Mouse (Mus musculus): ENCODE data around the gene Dnah5.

The Dnah5 gene

GRCm38 (mm10) chr15:28207545-28207944 is 4.0 kb downstream of the Dnah5 start:
- Histone ChIP-seq H3K4me3 (replicated peaks; ENCODE audit: low read length) (no peak overlapping the region), H3K9me3 (ENCODE audit: low read length) (no peaks in the 10 kb centered on the region), H3K36me3 (ENCODE audit: insufficient read depth, low read length) (no peaks in the 10 kb centered on the region), H3K4me1 (replicated peaks; ENCODE audit: low read depth, low read length) (peaks cover 17% of the 10 kb centered on the region), H3K27me3 (ENCODE audit: insufficient read depth, low read length) (peaks cover 37% of the 10 kb centered on the region)
- TF ChIP-seq CTCF (conservative IDR thresholded peaks at IDR 0.05; ENCODE audit: low read length) (no peak), POU5F1 (IDR thresholded peaks at IDR 0.05; ENCODE audit: borderline replicate concordance, low read length) (no peak), NANOG (IDR thresholded peaks at IDR 0.05; ENCODE audit: borderline replicate concordance, low read length) (no peak)

- TF ChIP-seq CTCF (conservative IDR thresholded peaks at IDR 0.05; ENCODE audit: low read length) (no peak), POU5F1 (IDR thresholded peaks at IDR 0.05; ENCODE audit: borderline replicate concordance, low read length) (no peak), NANOG (IDR thresholded peaks at IDR 0.05; ENCODE audit: borderline replicate concordance, low read length) (no peak)
- H3K9me3 ChIP-seq (ENCODE audit: low read length), result peaks cover 3% of the 10 kb centered on the region; the same call in 1 of the 2 replicates
- H3K36me3 ChIP-seq (ENCODE audit: insufficient read depth, low read length), result no peaks in the 10 kb centered on the region
- peaks cover 12% of the 10 kb centered on the region for H3K4me1 ChIP-seq (replicated peaks; ENCODE audit: low read depth, low read length)
- H3K27me3 ChIP-seq (ENCODE audit: insufficient read depth, low read length), result peaks cover 24% of the 10 kb centered on the region
- no peak overlapping the region for H3K4me3 ChIP-seq (replicated peaks; ENCODE audit: low read length)
Measured at GRCm38 (mm10) chr15:28213057-28213456, 9.5 kb downstream of the Dnah5 start.

- Histone ChIP-seq H3K4me3 (replicated peaks; ENCODE audit: low read length) (no peak overlapping the region), H3K27me3 (ENCODE audit: insufficient read depth, low read length) (peaks cover 20% of the 10 kb centered on the region), H3K36me3 (ENCODE audit: insufficient read depth, low read length) (no peaks in the 10 kb centered on the region), H3K9me3 (ENCODE audit: low read length) (peaks cover 3% of the 10 kb centered on the region; the same call in 1 of the 2 replicates), H3K4me1 (replicated peaks; ENCODE audit: low read depth, low read length) (no peaks in the 10 kb centered on the region)
- TF ChIP-seq CTCF (conservative IDR thresholded peaks at IDR 0.05; ENCODE audit: low read length) (no peak), NANOG (IDR thresholded peaks at IDR 0.05; ENCODE audit: borderline replicate concordance, low read length) (no peak), POU5F1 (IDR thresholded peaks at IDR 0.05; ENCODE audit: borderline replicate concordance, low read length) (no peak)
Measured at GRCm38 (mm10) chr15:28216358-28216757, 12.8 kb downstream of the Dnah5 start.

- TF ChIP-seq NANOG (IDR thresholded peaks at IDR 0.05; ENCODE audit: borderline replicate concordance, low read length) (no peak), POU5F1 (IDR thresholded peaks at IDR 0.05; ENCODE audit: borderline replicate concordance, low read length) (no peak), CTCF (conservative IDR thresholded peaks at IDR 0.05; ENCODE audit: low read length) (no peak)
- peaks cover 18% of the 10 kb centered on the region for H3K4me1 ChIP-seq (replicated peaks; ENCODE audit: low read depth, low read length)
- no peaks in the 10 kb centered on the region for H3K36me3 ChIP-seq (ENCODE audit: insufficient read depth, low read length)
- H3K9me3 ChIP-seq (ENCODE audit: low read length), result no peaks in the 10 kb centered on the region
- no peak overlapping the region for H3K4me3 ChIP-seq (replicated peaks; ENCODE audit: low read length)
- no peaks in the 10 kb centered on the region for H3K27me3 ChIP-seq (ENCODE audit: insufficient read depth, low read length)
Measured at GRCm38 (mm10) chr15:28227316-28227715, 23.8 kb downstream of the Dnah5 start.

GRCm38 (mm10) chr15:28260250-28260649 is 56.7 kb downstream of the Dnah5 start:
- Histone ChIP-seq H3K9me3 (ENCODE audit: low read length) (peaks cover 11% of the 10 kb centered on the region; the same call in 1 of the 2 replicates), H3K27me3 (ENCODE audit: insufficient read depth, low read length) (peaks cover 3% of the 10 kb centered on the region; the same call in 1 of the 2 replicates), H3K36me3 (ENCODE audit: insufficient read depth, low read length) (no peaks in the 10 kb centered on the region), H3K4me1 (replicated peaks; ENCODE audit: low read depth, low read length) (no peaks in the 10 kb centered on the region), H3K4me3 (replicated peaks; ENCODE audit: low read length) (no peak overlapping the region)
- TF ChIP-seq POU5F1 (IDR thresholded peaks at IDR 0.05; ENCODE audit: borderline replicate concordance, low read length) (no peak), NANOG (IDR thresholded peaks at IDR 0.05; ENCODE audit: borderline replicate concordance, low read length) (no peak), CTCF (conservative IDR thresholded peaks at IDR 0.05; ENCODE audit: low read length) (no peak)

- no peaks in the 10 kb centered on the region for H3K36me3 ChIP-seq (ENCODE audit: insufficient read depth, low read length)
- TF ChIP-seq POU5F1 (IDR thresholded peaks at IDR 0.05; ENCODE audit: borderline replicate concordance, low read length) (no peak), CTCF (conservative IDR thresholded peaks at IDR 0.05; ENCODE audit: low read length) (no peak), NANOG (IDR thresholded peaks at IDR 0.05; ENCODE audit: borderline replicate concordance, low read length) (no peak)
- no peaks in the 10 kb centered on the region for H3K9me3 ChIP-seq (ENCODE audit: low read length)
- H3K27me3 ChIP-seq (ENCODE audit: insufficient read depth, low read length), result no peaks in the 10 kb centered on the region
- H3K4me3 ChIP-seq (replicated peaks; ENCODE audit: low read length), result no peak overlapping the region
- H3K4me1 ChIP-seq (replicated peaks; ENCODE audit: low read depth, low read length), result no peaks in the 10 kb centered on the region
Measured at GRCm38 (mm10) chr15:28299438-28299837, 95.9 kb downstream of the Dnah5 start.

GRCm38 (mm10) chr15:28307131-28307530 is 103.6 kb downstream of the Dnah5 start:
- H3K4me1 ChIP-seq (replicated peaks; ENCODE audit: low read depth, low read length), result no peaks in the 10 kb centered on the region
- H3K27me3 ChIP-seq (ENCODE audit: insufficient read depth, low read length), result no peaks in the 10 kb centered on the region
- H3K4me3 ChIP-seq (replicated peaks; ENCODE audit: low read length), result no peak overlapping the region
- no peaks in the 10 kb centered on the region for H3K36me3 ChIP-seq (ENCODE audit: insufficient read depth, low read length)
- H3K9me3 ChIP-seq (ENCODE audit: low read length), result 0 out of 2 replicates have a peak, but pooled peaks cover 3% of the 10 kb centered on the region
- TF ChIP-seq POU5F1 (IDR thresholded peaks at IDR 0.05; ENCODE audit: borderline replicate concordance, low read length) (no peak), NANOG (IDR thresholded peaks at IDR 0.05; ENCODE audit: borderline replicate concordance, low read length) (no peak), CTCF (conservative IDR thresholded peaks at IDR 0.05; ENCODE audit: low read length) (no peak)

GRCm38 (mm10) chr15:28307884-28308283 is 104.3 kb downstream of the Dnah5 start:
- Histone ChIP-seq H3K4me3 (replicated peaks; ENCODE audit: low read length) (no peak overlapping the region), H3K27me3 (ENCODE audit: insufficient read depth, low read length) (no peaks in the 10 kb centered on the region), H3K4me1 (replicated peaks; ENCODE audit: low read depth, low read length) (no peaks in the 10 kb centered on the region), H3K36me3 (ENCODE audit: insufficient read depth, low read length) (no peaks in the 10 kb centered on the region), H3K9me3 (ENCODE audit: low read length) (0 out of 2 replicates have a peak, but pooled peaks cover 3% of the 10 kb centered on the region)
- TF ChIP-seq NANOG (IDR thresholded peaks at IDR 0.05; ENCODE audit: borderline replicate concordance, low read length), result no peak
- TF ChIP-seq CTCF (conservative IDR thresholded peaks at IDR 0.05; ENCODE audit: low read length), result no peak
- TF ChIP-seq POU5F1 (IDR thresholded peaks at IDR 0.05; ENCODE audit: borderline replicate concordance, low read length), result no peak

- H3K36me3 ChIP-seq (ENCODE audit: insufficient read depth, low read length), result no peaks in the 10 kb centered on the region
- H3K9me3 ChIP-seq (ENCODE audit: low read length), result 0 out of 2 replicates have a peak, but pooled peaks cover 3% of the 10 kb centered on the region
- no peak overlapping the region for H3K4me3 ChIP-seq (replicated peaks; ENCODE audit: low read length)
- no peaks in the 10 kb centered on the region for H3K27me3 ChIP-seq (ENCODE audit: insufficient read depth, low read length)
- no peaks in the 10 kb centered on the region for H3K4me1 ChIP-seq (replicated peaks; ENCODE audit: low read depth, low read length)
- TF ChIP-seq POU5F1 (IDR thresholded peaks at IDR 0.05; ENCODE audit: borderline replicate concordance, low read length) (no peak), NANOG (IDR thresholded peaks at IDR 0.05; ENCODE audit: borderline replicate concordance, low read length) (no peak), CTCF (conservative IDR thresholded peaks at IDR 0.05; ENCODE audit: low read length) (no peak)
Measured at GRCm38 (mm10) chr15:28310516-28310915, 107.0 kb downstream of the Dnah5 start.
